Mouse (Mus musculus): ENCODE results near the gene Iqgap1. TPM values are rescaled to one million over a fixed set of nuclear protein-coding genes. Genes with fewer than 3 reads are reported as not detected.
A peak's percentile ranks its signal among the peaks of the same experiment; 100 is the strongest.

Gene Iqgap1
- polyA plus RNA-seq, 1 experiment from 2014 or later: 39.4 TPM

GRCm38 (mm10) chr7:80685639-80686038, 140.1 kb downstream of the Iqgap1 start:
- Histone ChIP-seq H3K27ac (replicated peaks in 1 of 2; ENCODE audit: control insufficient read depth in 1 of 2, insufficient read depth in 1 of 2, low read depth in 2 of 2, low read length in 2 of 2) (no peak overlapping the region), H3K9me3 (ENCODE audit: control insufficient read depth, low read length) (no peaks in the 10 kb centered on the region), H3K4me2 (ENCODE audit: low read length) (no peak overlapping the region), H3K4me1 (ENCODE audit: control insufficient read depth in 2 of 2, insufficient read depth in 2 of 2, low read length in 2 of 2) (peaks cover 13 to 33% of the 10 kb centered on the region in 2 experiments; a peak in 3 of 4 replicates), H3K36me3 (ENCODE audit: control insufficient read depth, insufficient read depth, low read length) (no peaks in the 10 kb centered on the region), H3K4me3 (ENCODE audit: control insufficient read depth in 1 of 2, insufficient read depth in 1 of 2, low read depth in 1 of 2, low read length in 2 of 2) (no peak overlapping the region), H3K27me3 (ENCODE audit: control insufficient read depth, insufficient read depth, low read length) (no peaks in the 10 kb centered on the region), H3K9ac (ENCODE audit: low read length) (no peak overlapping the region)
- 60% methylated on average over 5 of the region's 5 CpGs for WGBS
- no peak for ATAC-seq (ENCODE audit: insufficient number of reproducible peaks, insufficient read depth, low FRiP score, low read depth)

- Histone ChIP-seq H3K9ac (ENCODE audit: low read length) (no peak overlapping the region), H3K9me3 (ENCODE audit: control insufficient read depth, low read length) (no peaks in the 10 kb centered on the region), H3K4me1 (ENCODE audit: control insufficient read depth in 2 of 2, insufficient read depth in 2 of 2, low read length in 2 of 2) (peaks cover 12 to 35% of the 10 kb centered on the region in 2 experiments), H3K36me3 (ENCODE audit: control insufficient read depth, insufficient read depth, low read length) (no peaks in the 10 kb centered on the region), H3K27ac (replicated peaks in 1 of 2; ENCODE audit: control insufficient read depth in 1 of 2, insufficient read depth in 1 of 2, low read depth in 2 of 2, low read length in 2 of 2) (no peak overlapping the region; a peak in 1 of 4 replicates), H3K4me3 (ENCODE audit: control insufficient read depth in 1 of 2, insufficient read depth in 1 of 2, low read depth in 1 of 2, low read length in 2 of 2) (no peak overlapping the region), H3K27me3 (ENCODE audit: control insufficient read depth, insufficient read depth, low read length) (no peaks in the 10 kb centered on the region), H3K4me2 (ENCODE audit: low read length) (no peak overlapping the region)
- WGBS: 4% methylated on average over 1 of the region's 1 CpGs
- ATAC-seq (ENCODE audit: insufficient number of reproducible peaks, insufficient read depth, low FRiP score, low read depth): peak; percentile 11; the same call in 1 of the 2 replicates
These were observed 143.1 kb downstream of the Iqgap1 start for GRCm38 (mm10) chr7:80682630-80683029.

DNA sequence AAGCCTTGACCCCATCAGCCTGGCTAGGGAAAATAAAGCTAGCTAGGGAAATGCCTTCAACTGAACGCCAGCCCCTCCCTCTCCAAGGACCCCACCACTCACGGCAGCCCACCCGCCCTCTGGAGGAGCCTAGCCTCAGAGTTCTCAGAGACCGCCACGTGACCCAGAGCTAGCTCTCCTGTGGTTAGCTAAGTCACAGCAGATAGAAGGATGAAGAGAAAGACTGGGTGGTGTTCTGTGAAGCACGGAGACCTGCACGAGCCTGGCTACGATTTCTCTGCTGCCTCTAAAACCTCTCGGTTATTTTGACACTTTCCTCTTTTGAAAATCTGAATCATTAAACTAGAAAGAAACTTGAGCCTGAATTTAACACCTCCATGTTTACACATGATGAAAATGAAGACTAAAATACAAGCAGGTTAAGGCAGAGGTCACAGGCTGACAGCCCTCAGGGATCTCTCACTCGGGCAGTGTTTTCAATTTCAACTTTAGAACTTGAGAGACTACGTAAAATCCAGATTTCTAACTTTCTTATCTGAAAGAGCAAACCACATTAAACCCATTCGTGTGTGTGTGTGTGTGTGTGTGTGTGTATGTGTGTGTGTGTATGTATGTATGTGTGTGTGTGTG, 145.4 kb downstream of the Iqgap1 start:
- peaks cover 11 to 24% of the 10 kb centered on the region in 2 experiments for H3K4me1 ChIP-seq (ENCODE audit: control insufficient read depth in 2 of 2, insufficient read depth in 2 of 2, low read length in 2 of 2)
- peaks cover 14% of the 10 kb centered on the region; the same call in 1 of the 2 replicates for H3K36me3 ChIP-seq (ENCODE audit: control insufficient read depth, insufficient read depth, low read length)
- ATAC-seq (ENCODE audit: insufficient number of reproducible peaks, insufficient read depth, low FRiP score, low read depth): peak; percentile 58; the same call in 1 of the 2 replicates
- WGBS: 20% methylated on average over 12 of the region's 12 CpGs
- peak overlapping the region; percentile 11 to 25; a peak in 3 of 4 replicates for H3K27ac ChIP-seq (replicated peaks in 1 of 2; ENCODE audit: control insufficient read depth in 1 of 2, insufficient read depth in 1 of 2, low read depth in 2 of 2, low read length in 2 of 2)
- H3K9ac ChIP-seq (ENCODE audit: low read length): peak overlapping the region; percentile 2
- no peaks in the 10 kb centered on the region for H3K27me3 ChIP-seq (ENCODE audit: control insufficient read depth, insufficient read depth, low read length)
- no peaks in the 10 kb centered on the region for H3K9me3 ChIP-seq (ENCODE audit: control insufficient read depth, low read length)
- no peak overlapping the region for H3K4me3 ChIP-seq (ENCODE audit: control insufficient read depth in 1 of 2, insufficient read depth in 1 of 2, low read depth in 1 of 2, low read length in 2 of 2)
- H3K4me2 ChIP-seq (ENCODE audit: low read length): peak overlapping the region; percentile 34

- WGBS: 73% methylated on average over 3 of the region's 3 CpGs
- ATAC-seq (ENCODE audit: insufficient number of reproducible peaks, insufficient read depth, low FRiP score, low read depth): no peak
These were observed 153.5 kb downstream of the Iqgap1 start for GRCm38 (mm10) chr7:80672323-80672722.

GRCm38 (mm10) chr7:80670889-80671288, 154.9 kb downstream of the Iqgap1 start:
- H3K4me2 ChIP-seq (ENCODE audit: low read length): no peak overlapping the region
- H3K4me1 ChIP-seq (ENCODE audit: control insufficient read depth in 2 of 2, insufficient read depth in 2 of 2, low read length in 2 of 2): peaks cover 13 to 36% of the 10 kb centered on the region in 2 experiments
- H3K36me3 ChIP-seq (ENCODE audit: control insufficient read depth, insufficient read depth, low read length): 0 out of 2 replicates have a peak, but pooled peaks cover 12% of the 10 kb centered on the region
- H3K9ac ChIP-seq (ENCODE audit: low read length): no peak overlapping the region
- no peak overlapping the region for H3K27ac ChIP-seq (replicated peaks in 1 of 2; ENCODE audit: control insufficient read depth in 1 of 2, insufficient read depth in 1 of 2, low read depth in 2 of 2, low read length in 2 of 2)
- H3K4me3 ChIP-seq (ENCODE audit: control insufficient read depth in 1 of 2, insufficient read depth in 1 of 2, low read depth in 1 of 2, low read length in 2 of 2): no peak overlapping the region
- no peak for ATAC-seq (ENCODE audit: insufficient number of reproducible peaks, insufficient read depth, low FRiP score, low read depth)
- no peaks in the 10 kb centered on the region for H3K9me3 ChIP-seq (ENCODE audit: control insufficient read depth, low read length)
- 86% methylated on average over 6 of the region's 6 CpGs for WGBS
- H3K27me3 ChIP-seq (ENCODE audit: control insufficient read depth, insufficient read depth, low read length): no peaks in the 10 kb centered on the region

More at GRCm38 (mm10) chr7:80672323-80672722, 153.5 kb downstream of the Iqgap1 start:
- Histone ChIP-seq H3K27ac (replicated peaks in 1 of 2; ENCODE audit: control insufficient read depth in 1 of 2, insufficient read depth in 1 of 2, low read depth in 2 of 2, low read length in 2 of 2) (no peak overlapping the region), H3K9me3 (ENCODE audit: control insufficient read depth, low read length) (no peaks in the 10 kb centered on the region), H3K27me3 (ENCODE audit: control insufficient read depth, insufficient read depth, low read length) (no peaks in the 10 kb centered on the region), H3K9ac (ENCODE audit: low read length) (no peak overlapping the region), H3K36me3 (ENCODE audit: control insufficient read depth, insufficient read depth, low read length) (peaks cover 23% of the 10 kb centered on the region; the same call in 1 of the 2 replicates), H3K4me2 (ENCODE audit: low read length) (no peak overlapping the region), H3K4me3 (ENCODE audit: control insufficient read depth in 1 of 2, insufficient read depth in 1 of 2, low read depth in 1 of 2, low read length in 2 of 2) (no peak overlapping the region), H3K4me1 (ENCODE audit: control insufficient read depth in 2 of 2, insufficient read depth in 2 of 2, low read length in 2 of 2) (peaks cover 3 to 22% of the 10 kb centered on the region in 2 experiments)

DNA sequence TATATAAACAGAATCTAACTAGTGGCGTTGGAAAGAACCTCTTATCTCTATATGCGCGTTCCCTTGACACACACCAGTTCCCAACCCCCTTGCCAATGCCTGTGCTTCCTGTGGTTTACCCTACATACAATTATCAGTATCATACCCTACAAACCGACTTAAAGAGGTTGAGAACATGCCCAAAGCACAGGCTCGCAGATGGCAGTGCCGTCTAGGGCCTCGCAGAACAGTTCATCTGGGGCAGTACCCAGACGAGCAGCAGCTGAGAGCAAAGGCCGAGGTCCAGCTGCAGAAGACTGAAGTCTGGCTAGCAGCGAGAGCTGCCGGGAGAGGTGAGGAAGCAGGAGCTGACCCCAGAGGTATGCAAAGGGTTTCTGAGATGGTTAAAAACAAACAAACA, 158.6 kb downstream of the Iqgap1 start:
- no peak overlapping the region for H3K4me3 ChIP-seq (ENCODE audit: control insufficient read depth in 1 of 2, insufficient read depth in 1 of 2, low read depth in 1 of 2, low read length in 2 of 2)
- ATAC-seq (ENCODE audit: insufficient number of reproducible peaks, insufficient read depth, low FRiP score, low read depth): no peak
- H3K9me3 ChIP-seq (ENCODE audit: control insufficient read depth, low read length): no peaks in the 10 kb centered on the region
- H3K27me3 ChIP-seq (ENCODE audit: control insufficient read depth, insufficient read depth, low read length): no peaks in the 10 kb centered on the region
- peak overlapping the region; percentile 94 to 96 for H3K27ac ChIP-seq (replicated peaks in 1 of 2; ENCODE audit: control insufficient read depth in 1 of 2, insufficient read depth in 1 of 2, low read depth in 2 of 2, low read length in 2 of 2)
- 0 out of 2 replicates have a peak, but pooled peaks cover under 1% of the 10 kb centered on the region for H3K36me3 ChIP-seq (ENCODE audit: control insufficient read depth, insufficient read depth, low read length)
- 16% methylated on average over 11 of the region's 11 CpGs for WGBS
- peak overlapping the region; percentile 51 for H3K9ac ChIP-seq (ENCODE audit: low read length)
- H3K4me2 ChIP-seq (ENCODE audit: low read length): peak overlapping the region; percentile 51
- peaks cover 19 to 37% of the 10 kb centered on the region in 2 experiments for H3K4me1 ChIP-seq (ENCODE audit: control insufficient read depth in 2 of 2, insufficient read depth in 2 of 2, low read length in 2 of 2)

DNA sequence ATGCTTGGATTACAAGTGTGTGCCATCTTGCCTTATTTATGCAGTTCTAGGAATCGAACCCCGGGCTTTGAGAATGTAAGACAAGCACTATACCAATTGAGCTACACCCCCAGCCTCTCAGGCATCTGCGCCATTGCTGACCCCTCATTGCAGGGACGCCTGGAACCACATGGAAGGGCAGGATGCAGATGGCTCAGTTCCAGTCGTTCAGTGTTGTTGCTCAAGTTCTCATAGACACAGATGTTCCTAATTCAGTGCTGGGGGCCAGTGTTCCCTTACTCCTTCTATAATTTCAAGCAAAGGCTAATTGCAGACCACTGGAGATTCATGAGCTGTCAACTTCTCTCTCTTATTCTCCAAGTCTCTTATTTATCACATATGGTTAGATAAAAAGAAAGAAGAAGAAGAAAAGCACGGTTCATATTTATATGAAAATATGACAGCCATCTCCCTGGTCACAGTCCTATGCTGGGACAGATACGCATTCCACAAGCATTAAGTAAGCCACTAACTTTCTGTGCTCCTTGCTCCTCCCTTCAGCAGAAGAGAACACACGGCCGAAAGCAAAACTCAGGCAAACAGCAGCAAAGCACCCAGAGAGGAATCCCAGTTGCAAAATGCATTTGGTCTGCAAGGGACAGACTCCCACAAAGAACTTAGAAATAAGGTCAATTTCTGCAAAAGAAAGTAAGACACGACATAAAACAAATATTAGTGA, 159.4 kb downstream of the Iqgap1 start:
- ATAC-seq (ENCODE audit: insufficient number of reproducible peaks, insufficient read depth, low FRiP score, low read depth): no peak
- Histone ChIP-seq H3K27me3 (ENCODE audit: control insufficient read depth, insufficient read depth, low read length) (no peaks in the 10 kb centered on the region), H3K4me1 (ENCODE audit: control insufficient read depth in 2 of 2, insufficient read depth in 2 of 2, low read length in 2 of 2) (peaks cover 19 to 37% of the 10 kb centered on the region in 2 experiments), H3K4me2 (ENCODE audit: low read length) (peak overlapping the region; percentile 51), H3K4me3 (ENCODE audit: control insufficient read depth in 1 of 2, insufficient read depth in 1 of 2, low read depth in 1 of 2, low read length in 2 of 2) (no peak overlapping the region), H3K9ac (ENCODE audit: low read length) (peak overlapping the region; percentile 51), H3K36me3 (ENCODE audit: control insufficient read depth, insufficient read depth, low read length) (no peaks in the 10 kb centered on the region), H3K27ac (replicated peaks in 1 of 2; ENCODE audit: control insufficient read depth in 1 of 2, insufficient read depth in 1 of 2, low read depth in 2 of 2, low read length in 2 of 2) (peak overlapping the region; percentile 94 to 96), H3K9me3 (ENCODE audit: control insufficient read depth, low read length) (no peaks in the 10 kb centered on the region)
- 41% methylated on average over 10 of the region's 10 CpGs for WGBS

Data from heart, embryonic 14.5 days (tissue).